10 mouse cellular contexts compared by ENCODE assay signal in genomic region chr9:45039499-45039898, GRCm38 (mm10). TPM values are rescaled to one million over a fixed set of nuclear protein-coding genes. Genes with fewer than 3 reads are reported as not detected.
DNase-seq lines count a peak whose midpoint lies in the region; ATAC-seq and TF ChIP-seq lines count a peak whose summit lies in the region.
"Had no signal": no experiment of that assay in that cellular context is flagged by ENCODE, and none has a peak within 500 bp of the region (broad histone marks: within the 10 kb centered on the region; RNA-seq: fewer than 3 reads in every experiment).

Gene Mpzl2 (plus strand): TSS chr9:45039799.

- H3K27ac ChIP-seq in heart, embryonic 10.5 days = no peak within 1 kb of the TSS
- no peak within 1 kb of the TSS for H3K27ac ChIP-seq in heart, adult 2 months
- no peak within 1 kb of the TSS for H3K27ac ChIP-seq in lung, postnatal 0 days (ENCODE audit: low read length)
- no peak within 1 kb of the TSS for H3K27ac ChIP-seq in midbrain, postnatal 0 days (ENCODE audit: low read depth, low read length)
- no peak within 1 kb of the TSS for H3K27ac ChIP-seq in gastrocnemius, adult 2 months

- ATAC-seq in lung, postnatal 0 days = no peak
- ATAC-seq in midbrain, postnatal 0 days (ENCODE audit: low FRiP score) = no peak

- no peak for TF ChIP-seq EP300 in heart, adult 2 months (IDR thresholded peaks at IDR 0.05; ENCODE audit: insufficient read depth, low read depth, low read length)
- no peak for TF ChIP-seq EP300 in lung, postnatal 0 days (IDR thresholded peaks at IDR 0.05)

- TF ChIP-seq POLR2A in heart, adult 2 months (IDR thresholded peaks at IDR 0.05; ENCODE audit: insufficient read depth, low read depth, low read length) = no peak

- H3K9me3 ChIP-seq in heart, embryonic 10.5 days = no peaks in the 10 kb centered on the region
- no peaks in the 10 kb centered on the region for H3K9me3 ChIP-seq in lung, postnatal 0 days (ENCODE audit: low read length)
- no peaks in the 10 kb centered on the region for H3K9me3 ChIP-seq in midbrain, postnatal 0 days (ENCODE audit: low read length)

- H3K4me1 ChIP-seq in heart, embryonic 10.5 days = peaks cover 21% of the 10 kb centered on the region
- no peaks in the 10 kb centered on the region for H3K4me1 ChIP-seq in heart, adult 2 months (ENCODE audit: control insufficient read depth, insufficient read depth, low read length)
- no peaks in the 10 kb centered on the region for H3K4me1 ChIP-seq in lung, postnatal 0 days (ENCODE audit: insufficient read depth, low read depth, low read length)
- no peaks in the 10 kb centered on the region for H3K4me1 ChIP-seq in midbrain, postnatal 0 days (ENCODE audit: insufficient read depth, low read length)

- no peak for TF ChIP-seq CTCF in heart, adult 2 months (IDR thresholded peaks at IDR 0.05)
- TF ChIP-seq CTCF in lung, postnatal 0 days (IDR thresholded peaks at IDR 0.05) = no peak
- no peak for TF ChIP-seq CTCF in midbrain, postnatal 0 days (IDR thresholded peaks at IDR 0.05)
- no peak for TF ChIP-seq CTCF in gastrocnemius, adult 2 months (IDR thresholded peaks at IDR 0.05)

- 64% methylated on average over 5 of the region's 5 CpGs for WGBS in heart, embryonic 10.5 days
- 55% methylated on average over 5 of the region's 5 CpGs for WGBS in heart, adult 2 months
- WGBS in lung, postnatal 0 days = 42% methylated on average over 5 of the region's 5 CpGs
- WGBS in midbrain, postnatal 0 days = 64% methylated on average over 5 of the region's 5 CpGs

- H3K27me3 ChIP-seq in heart, embryonic 10.5 days (ENCODE audit: insufficient read depth, poor library complexity, severe bottlenecking) = peaks cover 67% of the 10 kb centered on the region
- peaks cover 9% of the 10 kb centered on the region for H3K27me3 ChIP-seq in heart, adult 2 months (ENCODE audit: control insufficient read depth, insufficient read depth, low read length)
- no peaks in the 10 kb centered on the region for H3K27me3 ChIP-seq in lung, postnatal 0 days (replicated peaks; ENCODE audit: insufficient read depth, low read length)
- peaks cover 57% of the 10 kb centered on the region for H3K27me3 ChIP-seq in midbrain, postnatal 0 days (ENCODE audit: insufficient read depth, low read length)

- intact Hi-C loops in heart, adult 2 months (cut with DNase I) = no loop called here
- intact Hi-C loops in gastrocnemius, adult 2 months (cut with DNase I) = no loop called here

- H3K4me3 ChIP-seq in heart, embryonic 10.5 days = 0 out of 2 replicates have a peak within 1 kb of the TSS, but pooled peaks have one; percentile 3
- H3K4me3 ChIP-seq in heart, adult 2 months = no peak within 1 kb of the TSS
- no peak within 1 kb of the TSS; the same call in 1 of the 2 replicates for H3K4me3 ChIP-seq in lung, postnatal 0 days (ENCODE audit: low read depth, low read length)
- no peak within 1 kb of the TSS for H3K4me3 ChIP-seq in midbrain, postnatal 0 days (ENCODE audit: low read depth, low read length)
- H3K4me3 ChIP-seq in gastrocnemius, adult 2 months = no peak within 1 kb of the TSS

- H3K9ac ChIP-seq in heart, adult 2 months (ENCODE audit: low read depth, low read length) = no peak within 1 kb of the TSS
- H3K9ac ChIP-seq in lung, postnatal 0 days (replicated peaks; ENCODE audit: low read depth) = no peak within 1 kb of the TSS
- no peak within 1 kb of the TSS for H3K9ac ChIP-seq in midbrain, postnatal 0 days (replicated peaks; ENCODE audit: low read length, poor library complexity, severe bottlenecking)

- H3K79me2 ChIP-seq in heart, adult 2 months (replicated peaks; ENCODE audit: control insufficient read depth, insufficient read depth, low read length) = no peaks in the 10 kb centered on the region

- DNase-seq in heart, embryonic 10.5 days (ENCODE audit: low spot score) = no peak
- no peak for DNase-seq in heart, adult 2 months
- no peak for DNase-seq in lung, postnatal 0 days (ENCODE audit: low spot score)
- DNase-seq in lung, postnatal 14 days = no peak
- DNase-seq in induced T-regulatory cell, adult 2 months (ENCODE audit: low read depth) = peak; percentile 39
- DNase-seq in midbrain, postnatal 0 days (ENCODE audit: low spot score) = no peak
- no peak for DNase-seq in gastrocnemius, adult 2 months
- no peak for DNase-seq in MN1 (ENCODE audit: low spot score)
- DNase-seq: adrenal gland, postnatal 25 days; cerebellum, postnatal 14 days had no signal

- no peaks in the 10 kb centered on the region for H3K36me3 ChIP-seq in heart, embryonic 10.5 days
- no peaks in the 10 kb centered on the region for H3K36me3 ChIP-seq in heart, adult 2 months (ENCODE audit: control insufficient read depth, insufficient read depth, low read length)
- H3K36me3 ChIP-seq in lung, postnatal 0 days (ENCODE audit: insufficient read depth, low read length) = no peaks in the 10 kb centered on the region
- no peaks in the 10 kb centered on the region for H3K36me3 ChIP-seq in midbrain, postnatal 0 days (ENCODE audit: insufficient read depth, low read length)

- H3K4me2 ChIP-seq in lung, postnatal 0 days (replicated peaks; ENCODE audit: low read depth, low read length) = peak within 1 kb of the TSS; percentile 45
- peak within 1 kb of the TSS; percentile 22; the same call in 1 of the 2 replicates for H3K4me2 ChIP-seq in midbrain, postnatal 0 days (ENCODE audit: low read depth, low read length, poor library complexity, severe bottlenecking)

RNA-seq across cellular contexts. Expression of gene Mpzl2, which starts in this region (rescaled TPM):
- 1.1 and 5.5 TPM in 2 replicates for polyA plus RNA-seq in heart, embryonic 10.5 days (2016; fragmentation: Nextera tagmentation; extraction: Ambion mirVana)
- 1 to 10 TPM in 1 of 2 experiments, under 1 TPM in 1; 0.77 to 1.2 TPM for total RNA-seq in heart, adult 2 months (2021)
- 1.6 and 1.8 TPM in 2 replicates for polyA plus RNA-seq in heart, adult 2 months (2012; rRNA removed)
- polyA plus RNA-seq in lung, postnatal 0 days (2015; fragmentation: Nextera tagmentation; extraction: Ambion mirVana) = 4.2 and 4.3 TPM in 2 replicates
- 3.1 and 5.6 TPM in 2 replicates for total RNA-seq in midbrain, postnatal 0 days (2014; rRNA removed)
- polyA plus RNA-seq in midbrain, postnatal 0 days (2015; fragmentation: Nextera tagmentation; extraction: Ambion mirVana) = 4.0 and 4.4 TPM in 2 replicates
- under 1 TPM; 0.31 TPM for total RNA-seq in gastrocnemius, adult 2 months (2021)
